Mouse (Mus musculus) CH12.LX (cell line): ENCODE data around the gene Rfx4.

Source experiments
- CTCF ChIP-seq, 2 experiments: IDR thresholded peaks in 1 of 2; conservative IDR thresholded peaks in 1 of 2; 2 replicates each; pipeline ENCODE4 v1.5.1; 2011 to 2012; ENCODE audit warnings: low read depth in 2 of 2, low read length in 2 of 2, improper control_type of control experiment in 1 of 2, inconsistent platforms in 1 of 2, mild to moderate bottlenecking in 1 of 2, moderate library complexity in 1 of 2
- E2F4 ChIP-seq: IDR thresholded peaks from 2 replicates; pipeline ENCODE4 v1.6.1; 2011; ENCODE audit warnings: low read depth, low read length, improper control_type of control experiment; ENCODE audit not compliant: insufficient replicate concordance
- EP300 ChIP-seq: IDR thresholded peaks from 2 replicates; pipeline ENCODE4 v1.6.1; 2011; ENCODE audit warnings: low read length, improper control_type of control experiment
- GABPA ChIP-seq: IDR thresholded peaks from 2 replicates; pipeline ENCODE4 v1.6.1; 2012; ENCODE audit warnings: low read depth, low read length, improper control_type of control experiment, inconsistent platforms; ENCODE audit not compliant: insufficient replicate concordance
- JUND ChIP-seq: conservative IDR thresholded peaks from 2 replicates; pipeline ENCODE4 v1.6.1; 2011; ENCODE audit warnings: low read depth, low read length, improper control_type of control experiment
- PAX5 ChIP-seq: IDR thresholded peaks from 2 replicates; pipeline ENCODE4 v1.6.1; 2012; ENCODE audit warnings: low read length, inconsistent platforms, mixed read lengths
- POLR2A ChIP-seq: IDR thresholded peaks from 2 replicates; pipeline ENCODE4 v1.6.1; 2011; ENCODE audit warnings: low read depth, mild to moderate bottlenecking, improper control_type of control experiment, low read length
- UBTF ChIP-seq: IDR thresholded peaks from 2 replicates; pipeline ENCODE4 v1.6.1; 2012; ENCODE audit warnings: low read depth, mild to moderate bottlenecking, inconsistent platforms, low read length, improper control_type of control experiment, moderate library complexity
- USF1 ChIP-seq: IDR thresholded peaks from 2 replicates; pipeline ENCODE4 v1.6.1; 2014; ENCODE audit warnings: low read depth, mild to moderate bottlenecking, inconsistent platforms, low read length, improper control_type of control experiment
- USF2 ChIP-seq: conservative IDR thresholded peaks from 2 replicates; pipeline ENCODE4 v1.6.1; 2011; ENCODE audit warnings: low read depth, low read length, improper control_type of control experiment
- ZMIZ1 ChIP-seq: IDR thresholded peaks from 2 replicates; pipeline ENCODE4 v1.6.1; 2012; ENCODE audit warnings: low read depth, mild to moderate bottlenecking, inconsistent platforms, low read length, improper control_type of control experiment
- ZNF384 ChIP-seq: IDR thresholded peaks from 2 replicates; pipeline ENCODE4 v1.6.1; 2012; ENCODE audit warnings: low read depth, low read length, improper control_type of control experiment, inconsistent platforms

GRCm38 (mm10) chr10:84803216-84803844, 47.5 kb downstream of the Rfx4 start:
- TF ChIP-seq E2F4: no peak
- TF ChIP-seq POLR2A: no peak
- TF ChIP-seq UBTF: no peak
- TF ChIP-seq GABPA: no peak
- no peak for TF ChIP-seq CTCF (conservative IDR thresholded peaks at IDR 0.05 in 1 of 2, IDR thresholded peaks at IDR 0.05 in 1 of 2; ENCODE audit: low read depth in 2 of 2, low read length in 2 of 2)
- no peak for TF ChIP-seq USF1
- TF ChIP-seq EP300: no peak
- TF ChIP-seq JUND: no peak
- no peak for TF ChIP-seq USF2
- no peak for TF ChIP-seq ZNF384
- TF ChIP-seq PAX5: no peak
- TF ChIP-seq ZMIZ1: no peak
